Mouse (Mus musculus): ENCODE results near the gene Rin2.

The Rin2 gene

DNA sequence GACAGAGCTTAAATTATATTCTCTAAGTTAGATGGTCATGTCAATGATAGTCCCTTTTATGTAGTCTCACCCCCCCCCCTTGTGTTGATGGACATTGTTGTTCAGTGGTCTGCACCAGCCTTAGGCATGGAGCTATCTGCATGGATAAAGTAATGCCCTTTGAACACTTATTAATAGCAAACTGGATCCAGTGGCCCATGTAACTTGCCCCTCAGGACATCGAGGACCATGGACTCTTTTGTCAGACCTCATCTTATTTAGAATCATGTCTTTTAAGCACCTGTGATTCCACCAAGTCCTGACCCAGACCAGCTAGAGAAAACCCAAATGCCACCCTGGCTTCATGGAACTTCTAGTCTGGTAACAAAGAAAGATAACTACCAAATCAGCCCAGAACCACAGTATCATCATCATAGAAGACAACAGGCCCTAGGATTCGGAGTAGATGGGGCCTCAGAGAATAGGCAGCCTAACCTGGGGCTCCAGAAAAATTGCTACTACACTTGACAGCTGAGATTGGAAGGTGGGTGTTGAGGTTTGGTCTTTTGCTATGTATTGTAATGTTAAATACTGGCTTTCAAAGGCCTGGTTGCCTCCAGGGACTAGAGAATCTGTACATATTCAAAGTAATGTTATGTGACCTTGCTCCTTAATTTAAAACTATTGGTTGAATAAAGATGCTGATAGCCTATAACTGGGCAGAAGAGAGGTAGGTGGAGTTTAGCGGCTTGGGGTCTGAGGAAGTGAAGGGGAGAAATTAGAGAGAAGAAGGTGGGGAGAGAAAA lies 113.7 kb downstream of the Rin2 start:
- DNase-seq (ENCODE audit: low spot score in 2 of 2): no peak

DNA sequence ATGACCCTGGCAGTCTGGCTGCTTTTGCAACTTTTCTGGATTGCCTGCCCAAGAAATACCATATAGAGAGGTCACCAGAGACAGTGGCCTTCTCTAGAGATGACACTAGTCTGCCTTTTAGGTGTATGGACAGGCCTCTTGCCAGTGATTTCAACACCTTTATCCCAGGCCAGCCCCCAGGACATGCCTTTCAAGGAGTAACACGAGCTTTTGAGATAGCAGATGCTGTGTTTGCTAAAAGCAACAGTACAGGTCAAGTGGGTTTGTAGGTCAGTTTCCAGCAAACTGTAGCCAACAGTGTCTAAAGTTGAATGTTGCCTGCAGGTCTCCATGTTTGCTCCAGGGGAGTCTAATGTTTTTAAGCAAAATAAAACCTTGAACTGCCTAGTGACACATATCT lies 118.7 kb downstream of the Rin2 start:
- DNase-seq (ENCODE audit: low spot score in 2 of 2): no peak

DNA sequence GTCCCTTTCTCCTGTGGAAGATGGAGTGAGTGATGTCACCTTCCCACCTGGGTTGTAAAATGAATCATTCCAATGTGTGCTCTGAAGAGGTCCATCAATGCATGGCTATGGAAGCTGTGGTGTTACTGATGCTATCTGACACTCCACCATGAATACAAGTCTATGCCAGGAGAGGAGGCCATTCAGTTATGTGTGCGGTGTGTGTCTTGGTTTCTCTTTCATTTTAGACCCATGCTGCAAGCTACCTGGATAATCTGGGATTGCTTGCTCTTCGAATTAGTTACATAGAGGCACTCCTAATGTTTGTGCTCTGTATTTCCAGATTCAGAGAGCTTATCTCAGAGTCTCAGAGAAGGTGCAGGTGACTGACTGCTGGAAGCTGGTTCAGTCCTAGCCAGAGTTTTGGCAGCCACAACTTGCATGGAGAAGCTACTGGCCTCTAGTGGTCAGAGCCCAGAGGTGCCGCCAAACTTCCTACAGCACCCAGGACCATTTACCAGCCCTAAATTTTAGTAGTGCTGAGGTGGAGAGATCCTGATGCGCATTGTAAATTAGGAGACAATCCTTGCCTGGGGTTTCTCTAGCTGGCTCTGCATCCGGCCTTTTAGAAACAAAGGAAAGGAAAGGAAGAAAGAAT lies 119.4 kb downstream of the Rin2 start:
- DNase-seq (ENCODE audit: low spot score in 2 of 2): peak; percentile 43 to 59

DNA sequence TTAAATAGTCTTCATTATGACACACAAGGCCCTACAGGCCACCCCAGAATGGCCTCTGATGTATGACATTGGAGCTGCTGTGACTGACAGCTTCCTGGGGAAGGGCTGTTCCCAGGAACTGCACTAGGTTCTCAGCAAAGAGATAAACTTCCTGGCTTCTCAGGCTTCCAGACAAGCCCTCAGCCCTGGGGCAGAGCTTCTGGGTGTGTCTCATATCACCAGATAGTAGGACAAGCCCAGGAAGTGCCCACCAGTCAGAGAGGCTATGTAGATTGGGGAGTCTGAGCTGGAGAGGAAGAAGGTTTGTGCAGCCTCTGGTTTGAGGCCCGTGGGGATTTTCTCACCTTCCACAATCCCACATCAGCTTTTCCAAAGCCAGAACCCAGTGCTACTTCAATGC lies 122.8 kb downstream of the Rin2 start:
- DNase-seq (ENCODE audit: low spot score in 2 of 2): no peak

DNA sequence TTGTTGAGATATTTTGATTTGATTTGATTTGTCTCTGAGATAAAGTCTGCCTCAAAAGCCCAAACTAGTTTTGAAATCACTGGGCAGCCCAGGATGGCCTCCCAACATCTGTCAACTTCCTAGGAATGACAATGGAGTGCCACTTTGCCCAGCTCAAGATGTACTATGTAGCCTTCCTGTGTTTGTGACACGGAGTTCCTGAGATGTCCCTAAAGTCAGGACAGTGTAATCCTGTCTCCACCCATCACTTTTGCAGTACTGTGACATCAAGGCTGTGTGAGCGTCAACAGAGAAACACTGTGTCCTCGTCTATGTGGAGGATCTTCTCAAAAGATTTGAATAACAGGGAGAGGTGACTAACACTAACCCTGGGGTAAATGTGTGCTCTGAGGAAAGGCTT lies 123.9 kb downstream of the Rin2 start:
- no peak for DNase-seq (ENCODE audit: low spot score in 2 of 2)

DNA sequence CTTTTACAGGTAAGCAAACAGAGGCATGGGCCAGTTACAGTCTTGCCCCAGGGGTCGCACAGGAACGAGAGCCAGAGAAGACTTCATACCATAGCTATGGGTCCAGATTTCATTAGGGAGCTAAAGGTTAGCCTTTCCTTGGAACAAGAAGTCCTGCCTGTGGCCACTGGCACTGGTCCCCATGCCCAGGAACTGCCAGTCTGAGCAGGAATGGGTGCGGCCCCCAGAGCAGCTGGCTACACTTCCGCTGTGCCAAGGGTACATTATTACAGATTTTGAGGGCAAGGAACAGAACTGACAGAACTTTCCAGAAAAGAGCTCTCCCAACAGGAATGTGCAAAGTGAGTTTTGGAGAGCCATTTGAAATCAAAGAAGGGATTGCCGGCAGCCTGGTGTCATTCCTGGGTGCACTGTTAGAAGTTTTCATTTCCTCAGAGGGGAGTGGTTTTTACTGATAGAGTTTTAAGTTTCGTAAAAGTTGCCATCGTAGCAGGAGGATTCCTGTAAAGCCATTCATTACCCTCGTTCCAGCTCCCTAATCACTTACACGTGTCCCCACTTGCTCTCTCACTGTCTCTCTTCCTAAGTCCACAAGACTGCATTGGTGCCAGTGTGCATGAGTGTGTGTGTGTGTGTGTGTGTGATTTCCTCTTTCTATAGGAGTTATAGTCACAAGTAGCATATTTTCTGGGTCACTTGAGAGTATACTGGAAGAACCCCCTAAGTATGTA lies 126.5 kb downstream of the Rin2 start:
- no peak for DNase-seq (ENCODE audit: low spot score in 2 of 2)

DNA sequence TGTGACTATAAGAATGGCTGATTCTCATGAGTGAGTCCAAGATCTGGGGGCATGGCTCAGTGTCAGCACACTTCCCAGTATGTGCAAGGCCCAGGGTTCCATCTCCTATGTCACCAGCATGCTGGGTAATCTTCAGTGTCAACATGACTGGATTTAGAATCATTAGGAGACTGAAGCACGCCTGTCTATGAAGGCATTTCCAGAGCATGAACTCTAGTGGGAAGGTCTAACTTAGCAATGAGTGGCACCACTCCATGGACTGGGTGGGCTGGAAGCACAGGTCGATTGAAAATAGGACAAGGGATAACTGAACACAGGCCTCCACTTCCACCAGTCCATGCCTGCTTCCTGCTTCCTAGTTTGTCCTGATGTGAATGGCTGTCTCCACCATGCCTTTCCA lies 127.6 kb downstream of the Rin2 start:
- no peak for DNase-seq (ENCODE audit: low spot score in 2 of 2)

DNA sequence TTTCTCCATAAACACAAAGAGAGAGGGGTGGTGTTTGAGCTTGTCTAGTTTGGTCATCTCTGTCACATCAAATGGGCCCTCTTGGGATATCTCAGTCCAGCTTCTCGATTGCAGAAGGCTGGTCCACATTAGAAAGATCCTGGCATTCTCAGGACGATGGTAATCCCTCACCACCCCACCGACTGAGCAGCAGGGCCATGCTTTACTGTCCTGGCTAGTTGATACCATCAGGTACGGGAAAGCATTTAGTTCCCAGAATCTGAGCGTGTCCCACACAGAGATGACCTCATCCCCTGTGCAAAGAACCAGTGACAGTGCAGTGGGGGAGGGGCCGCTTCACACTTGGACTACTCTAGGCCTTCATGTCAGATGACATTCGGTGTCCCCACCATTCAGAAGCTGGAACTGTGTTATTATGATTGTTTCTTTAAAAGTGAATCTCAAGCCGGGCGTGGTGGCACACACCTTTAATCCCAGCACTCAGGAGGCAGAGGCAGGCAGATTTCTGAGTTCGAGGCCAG lies 128.9 kb downstream of the Rin2 start:
- no peak for DNase-seq (ENCODE audit: low spot score in 2 of 2)

DNA sequence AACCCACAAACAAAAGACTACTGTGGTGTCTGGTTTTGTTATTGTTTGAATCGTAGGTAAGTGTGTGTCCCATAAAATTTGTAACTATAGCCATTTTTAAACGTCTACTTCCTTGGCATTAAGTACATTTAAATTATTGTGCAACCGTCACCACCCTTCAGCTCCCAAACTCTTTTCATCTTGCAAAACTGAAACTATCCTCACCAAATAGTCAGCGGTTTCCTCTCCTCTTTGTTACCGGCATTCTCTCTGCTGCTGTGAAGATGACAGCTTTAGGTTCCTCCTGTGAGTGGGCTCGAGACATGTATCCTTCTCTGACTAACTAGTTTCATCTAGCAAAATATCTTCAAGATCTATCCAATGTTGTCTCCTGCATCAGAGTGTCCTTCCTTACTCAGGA lies 129.5 kb downstream of the Rin2 start:
- DNase-seq (ENCODE audit: low spot score in 2 of 2): no peak

DNA sequence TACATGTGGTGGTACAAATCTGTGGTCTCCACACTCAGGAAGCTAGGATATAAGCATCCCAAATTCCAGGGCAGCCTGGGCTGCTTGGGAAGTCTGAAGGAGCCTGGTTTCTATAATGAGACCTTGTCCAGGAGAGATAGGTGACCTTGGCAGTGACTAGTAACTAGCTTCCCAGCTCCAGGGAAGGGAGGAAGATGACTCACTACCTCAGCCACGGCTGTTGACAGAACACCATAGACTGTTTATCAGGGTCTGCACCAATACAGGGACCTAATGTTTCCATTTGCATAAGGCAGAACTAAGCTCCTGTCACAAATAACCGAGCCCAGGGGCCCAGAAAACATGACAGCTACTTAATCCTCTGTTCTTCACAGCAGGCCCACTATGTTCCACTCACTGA lies 132.3 kb downstream of the Rin2 start:
- no peak for DNase-seq (ENCODE audit: low spot score in 2 of 2)

DNA sequence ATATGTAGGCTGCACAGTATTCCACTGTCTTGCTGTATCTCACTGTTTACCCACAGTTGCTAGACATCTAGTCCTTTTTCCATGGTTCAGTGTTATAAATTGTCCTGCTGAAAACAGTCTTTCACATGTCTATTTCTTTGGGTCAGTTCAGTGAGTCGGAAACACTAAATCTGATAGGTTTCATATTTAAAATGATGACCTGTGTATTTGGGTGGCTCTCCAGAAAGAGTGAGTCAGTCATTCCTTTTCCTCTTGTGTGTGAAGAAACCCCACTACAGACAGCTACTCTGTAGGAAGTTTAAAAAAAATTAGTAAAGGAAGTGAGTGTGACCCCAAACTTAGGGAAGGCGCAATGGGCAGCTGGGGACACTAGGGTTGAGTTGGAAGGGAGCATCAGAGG lies 133.2 kb downstream of the Rin2 start:
- no peak for DNase-seq (ENCODE audit: low spot score in 2 of 2)

DNA sequence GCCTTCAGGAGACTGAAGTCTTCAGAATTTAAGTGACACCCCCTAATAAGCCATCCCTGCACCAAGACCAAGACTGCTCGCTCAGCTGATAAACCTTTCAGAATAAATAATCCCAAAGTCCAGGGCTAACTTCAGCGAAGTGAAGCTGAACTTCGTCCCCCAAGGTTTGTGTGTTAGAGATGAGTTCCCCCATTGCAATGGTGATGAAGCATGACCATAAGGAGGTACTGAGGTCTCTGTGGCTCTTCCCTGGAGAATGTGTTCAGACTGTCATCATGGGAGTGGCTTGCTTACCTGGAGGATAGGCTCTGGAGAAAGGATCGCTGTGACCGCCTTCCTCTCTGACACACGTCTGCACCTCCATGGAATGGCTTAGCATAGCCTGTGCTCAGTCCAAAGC lies 133.7 kb downstream of the Rin2 start:
- no peak for DNase-seq (ENCODE audit: low spot score in 2 of 2)

DNA sequence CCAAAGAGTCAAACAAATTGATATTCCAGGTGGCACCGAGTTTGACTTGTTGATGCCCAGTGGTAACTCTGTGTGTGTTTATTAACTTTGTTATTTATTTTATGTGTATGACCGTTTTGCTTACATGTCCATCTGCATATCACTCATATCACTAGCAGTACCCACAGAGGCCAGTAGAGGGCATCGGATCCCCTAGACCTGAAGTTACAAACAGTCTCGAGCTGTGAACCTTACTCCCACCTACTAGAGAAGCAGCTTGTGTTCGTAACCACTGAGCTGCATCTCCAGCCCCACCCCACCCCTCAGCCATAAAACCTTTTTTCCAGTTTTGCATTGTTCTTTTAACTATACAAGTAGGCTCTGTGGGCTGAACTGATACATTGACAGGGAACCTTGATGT lies 135.7 kb downstream of the Rin2 start:
- DNase-seq (ENCODE audit: low spot score in 2 of 2): no peak

DNA sequence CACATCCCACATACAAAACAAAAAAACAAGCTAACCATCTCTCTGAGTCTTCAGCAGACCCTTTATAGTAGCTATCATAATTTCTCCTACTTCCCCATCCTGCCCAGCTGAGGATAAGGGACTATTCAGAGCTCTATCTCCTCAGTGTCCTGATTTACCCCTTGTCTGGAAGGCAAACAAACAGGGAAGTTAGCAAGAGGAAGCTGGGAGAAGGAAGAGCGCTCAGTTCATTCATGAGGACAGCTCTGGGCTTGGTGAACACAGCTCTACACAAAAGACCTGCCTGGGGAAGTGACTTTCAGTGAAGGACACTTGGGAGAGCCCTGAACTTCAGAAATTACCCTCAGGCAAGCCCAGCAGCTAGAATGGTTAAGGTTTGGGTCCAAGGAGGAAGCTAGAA lies 137.8 kb downstream of the Rin2 start:
- DNase-seq (ENCODE audit: low spot score in 2 of 2): no peak

DNA sequence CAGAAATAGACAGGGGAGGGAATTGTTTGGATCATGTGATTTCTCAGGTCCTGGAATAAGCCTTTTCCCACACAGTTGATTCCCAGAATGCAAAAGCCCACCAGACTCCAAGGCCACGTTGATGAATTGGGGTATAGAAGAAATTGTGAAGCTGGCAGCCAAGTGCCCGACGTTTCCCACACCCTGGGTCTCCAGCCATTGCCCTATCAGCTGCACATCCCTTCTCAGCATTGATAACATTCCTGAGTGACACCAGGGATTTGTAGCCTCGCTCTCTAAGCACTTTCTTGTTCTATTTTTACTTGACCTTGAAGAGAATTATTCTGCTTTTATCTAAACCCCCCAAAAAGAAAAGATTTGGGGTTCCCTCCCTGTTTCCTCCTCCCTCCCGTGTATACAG lies 142.2 kb downstream of the Rin2 start:
- no peak for DNase-seq (ENCODE audit: low spot score in 2 of 2)

DNA sequence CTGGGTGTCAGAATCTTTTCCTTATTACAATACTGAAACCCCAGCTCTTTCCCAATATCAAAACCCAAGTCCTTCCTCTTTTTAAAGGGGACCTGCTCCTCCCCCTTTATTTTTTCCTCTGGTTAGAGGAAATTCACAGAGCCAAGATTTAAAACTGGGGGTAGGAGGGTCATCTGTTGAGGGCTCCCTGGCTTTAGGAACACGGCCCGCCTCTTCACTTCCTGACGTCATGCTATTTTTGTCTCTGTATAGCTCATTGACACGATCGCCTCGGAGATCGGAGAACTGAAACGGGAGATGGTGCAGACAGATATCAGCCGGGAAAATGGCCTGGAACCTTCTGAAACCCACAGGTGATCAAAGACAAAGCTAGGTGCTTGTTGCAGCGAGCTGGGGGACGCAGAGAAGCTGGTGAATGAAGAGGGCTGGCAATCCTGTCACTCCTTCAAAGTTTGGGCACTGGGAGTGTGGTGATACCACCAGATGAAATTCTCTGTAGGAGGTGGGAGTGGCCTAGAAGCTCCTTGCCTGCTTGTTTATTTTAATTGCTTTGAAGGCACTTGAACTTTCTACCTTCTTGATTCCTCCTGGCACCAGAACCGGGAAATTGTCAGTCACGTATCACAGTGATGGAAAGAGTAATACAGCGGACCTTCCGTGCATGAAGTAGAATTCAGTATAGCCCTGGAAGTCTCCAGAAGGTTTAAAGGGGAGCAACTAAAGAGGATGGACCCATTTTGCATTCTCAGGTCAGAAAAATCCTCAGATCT lies 147.2 kb downstream of the Rin2 start:
- no peak for DNase-seq (ENCODE audit: low spot score in 2 of 2)

DNA sequence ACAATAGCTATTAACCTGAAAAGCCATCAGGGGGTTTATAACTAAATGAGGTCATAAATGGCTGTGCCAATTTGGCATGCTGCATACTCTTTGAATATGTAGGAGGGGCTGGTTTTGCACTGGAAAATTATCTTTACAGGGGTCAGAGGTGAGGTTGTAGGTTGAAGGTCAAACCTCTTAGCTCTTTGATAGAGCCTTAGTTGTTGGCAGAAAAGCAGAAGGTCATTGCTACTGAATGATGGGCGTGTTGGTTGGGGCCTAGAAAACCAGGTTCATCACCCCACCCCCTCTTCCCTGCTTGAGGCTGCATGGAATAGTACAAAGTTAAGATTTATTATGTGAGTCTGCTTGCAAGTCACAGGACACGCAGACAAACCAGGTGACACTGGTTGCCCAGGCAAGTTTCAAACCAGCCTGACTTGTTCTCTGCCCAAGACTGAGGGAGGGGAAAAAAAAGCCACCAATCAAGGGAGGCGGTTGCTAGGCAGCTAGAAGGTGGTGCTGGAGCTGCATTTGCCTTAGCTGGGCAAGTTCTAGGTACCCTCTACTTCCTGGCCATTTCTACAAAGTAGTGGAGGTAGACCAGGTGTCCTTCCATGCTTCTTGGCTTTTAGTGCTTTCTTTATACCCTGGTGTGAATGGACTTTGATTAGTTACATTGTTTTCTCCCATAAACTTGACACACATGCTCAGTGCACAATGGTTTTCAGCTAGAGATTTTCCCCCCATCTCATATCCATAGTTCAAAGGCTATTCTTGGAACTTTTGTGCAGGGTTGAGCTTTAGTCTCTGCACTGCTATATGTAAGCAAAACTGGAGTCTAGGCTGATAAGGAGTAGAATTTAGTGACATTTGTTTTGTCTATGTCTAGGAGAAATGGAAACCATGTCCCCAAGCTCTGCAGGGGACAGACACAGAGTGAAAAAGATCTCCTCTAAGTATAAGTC lies 148.0 kb downstream of the Rin2 start:
- no peak for DNase-seq (ENCODE audit: low spot score in 2 of 2)

DNA sequence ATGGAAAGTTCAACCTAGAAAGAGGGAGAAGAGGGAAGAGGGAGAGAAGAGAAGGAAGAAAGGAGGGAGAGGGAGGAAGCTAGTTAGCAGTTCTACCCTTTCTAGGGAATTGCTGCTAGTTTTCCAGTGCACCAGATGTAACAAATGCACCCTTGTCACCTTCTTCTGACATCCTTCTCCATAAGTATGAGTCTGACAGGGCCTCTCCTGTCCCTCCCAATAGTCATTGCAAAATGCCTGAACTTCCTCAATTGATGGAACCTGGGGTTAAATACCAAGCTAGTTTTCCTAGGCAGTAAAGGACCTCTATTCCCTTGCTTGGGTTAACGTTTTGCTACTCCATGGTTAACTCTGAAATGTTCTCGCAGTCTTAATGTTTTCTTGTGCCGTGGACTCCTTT lies 149.7 kb downstream of the Rin2 start:
- no peak for DNase-seq (ENCODE audit: low spot score in 2 of 2)

DNA sequence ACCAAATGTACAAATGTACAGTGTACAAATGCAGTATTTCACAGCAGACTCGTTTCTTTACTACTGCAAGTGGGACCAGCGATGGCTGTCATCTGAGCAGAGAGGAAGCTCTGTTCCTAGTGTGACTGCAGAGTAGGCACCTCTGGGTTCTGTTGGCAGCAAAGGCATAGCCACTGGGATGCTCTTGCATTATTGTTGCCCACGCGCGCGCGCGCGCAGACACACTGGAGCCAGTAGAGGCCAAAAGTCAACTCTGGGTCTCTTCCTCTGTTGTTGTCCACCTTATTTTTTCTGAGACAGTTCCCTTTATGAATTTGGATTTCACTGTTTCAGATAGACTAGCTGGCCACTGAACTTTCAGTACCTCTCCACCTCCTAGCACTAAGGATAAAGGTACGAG lies 150.2 kb downstream of the Rin2 start:
- DNase-seq (ENCODE audit: low spot score in 2 of 2): no peak

DNA sequence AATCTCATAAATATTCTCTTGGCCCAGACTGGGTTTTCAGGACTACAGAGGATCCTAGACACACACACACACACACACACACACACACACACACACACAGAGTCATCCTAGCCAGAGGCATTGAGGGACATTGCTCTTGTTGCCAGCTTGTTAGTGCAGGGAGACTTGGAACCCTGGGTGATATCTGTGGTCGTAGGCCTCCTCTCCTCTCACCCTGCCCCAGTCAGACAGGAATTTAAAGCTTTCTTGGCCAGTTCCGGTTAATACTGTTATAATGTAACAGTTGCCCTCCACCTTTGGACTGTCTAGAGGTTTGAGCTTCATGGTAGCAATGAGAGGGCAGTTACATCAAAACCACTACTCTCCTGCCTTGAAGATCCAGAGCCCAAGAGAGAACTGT lies 152.9 kb downstream of the Rin2 start:
- DNase-seq (ENCODE audit: low spot score in 2 of 2): no peak

DNA sequence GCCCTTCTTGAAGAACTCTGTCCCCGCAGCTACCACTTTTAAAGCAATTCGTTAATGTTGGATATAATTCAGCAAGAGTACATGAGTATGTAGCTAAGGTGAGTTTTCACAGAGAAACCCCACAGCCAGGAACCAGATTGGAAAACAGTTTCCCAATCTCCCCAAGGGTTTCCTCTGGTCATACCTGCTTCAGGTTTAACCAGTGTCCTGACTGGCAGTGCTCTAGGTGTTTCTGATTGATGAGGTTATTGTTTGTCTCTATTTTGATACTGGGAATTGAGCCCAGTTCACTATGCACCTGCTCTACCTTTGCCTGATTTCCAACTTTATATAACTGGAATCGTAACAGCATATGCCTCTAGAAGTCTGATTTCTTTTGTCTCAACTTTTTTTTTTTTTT lies 153.6 kb downstream of the Rin2 start:
- DNase-seq (ENCODE audit: low spot score in 2 of 2): no peak
